Mouse (Mus musculus) intestine, embryonic 16.5 days (tissue): ENCODE results near the gene Tead4. TPM values are rescaled to one million over a fixed set of nuclear protein-coding genes. Genes with fewer than 3 reads are reported as not detected.

Source experiments
- ATAC-seq: fragments of 200-750 bp; cut with Nextera tagmentation; 2 replicates; pipeline ENCODE4 v1.8.0; 2017; ENCODE audit warnings: moderate TSS enrichment, moderate library complexity
- H3K27ac ChIP-seq: fragments of 300-500 bp; sonication (generic); 2 replicates; pipeline ENCODE4 v1.5.1; 2014; ENCODE audit warnings: mild to moderate bottlenecking, low read length
- H3K27me3 ChIP-seq: fragments of 300-500 bp; sonication (generic); replicated peaks from 2 replicates; pipeline ENCODE4 v1.6.1; 2014; ENCODE audit warnings: low read length, control low read depth, mixed read lengths; ENCODE audit not compliant: control insufficient read depth, insufficient read depth
- H3K36me3 ChIP-seq: fragments of 300-500 bp; sonication (generic); 2 replicates; pipeline ENCODE4 v1.6.1; 2014; ENCODE audit warnings: low read length, control low read depth; ENCODE audit not compliant: control insufficient read depth, insufficient read depth
- H3K4me1 ChIP-seq: fragments of 300-500 bp; sonication (generic); 2 replicates; pipeline ENCODE4 v1.6.1; 2014; ENCODE audit warnings: low read length, control low read depth, mixed read lengths; ENCODE audit not compliant: control insufficient read depth, insufficient read depth
- H3K4me2 ChIP-seq: fragments of 300-500 bp; sonication (generic); 2 replicates; pipeline ENCODE4 v1.6.1; 2014; ENCODE audit warnings: low read depth, low read length, control low read depth
- H3K4me3 ChIP-seq: fragments of 300-500 bp; sonication (generic); 2 replicates; pipeline ENCODE4 v1.5.1; 2014; ENCODE audit warnings: mild to moderate bottlenecking, low read length
- H3K9ac ChIP-seq: fragments of 300-500 bp; sonication (generic); 2 replicates; pipeline ENCODE4 v1.6.1; 2014; ENCODE audit warnings: low read depth, low read length
- H3K9me3 ChIP-seq: fragments of 300-500 bp; sonication (generic); 2 replicates; pipeline ENCODE4 v1.6.1; 2016; ENCODE audit warnings: low read length, control low read depth; ENCODE audit not compliant: control insufficient read depth
- WGBS: fragments of 180-500 bp; shearing (Covaris S2); extraction: QIAGEN DNeasy Blood & Tissue Kit; methylation state at CpG from one replicate; pipeline ENCODE4 v1.1.7; 2014; 5-methylcytosine and 5-hydroxymethylcytosine counted together
- polyA plus RNA-seq: library from polyadenylated mRNA; unstranded; fragments of >200 nt; fragmentation: Nextera tagmentation; extraction: Ambion mirVana; gene quantifications from 2 replicates; pipeline ENCODE4 v1.2.1, GENCODE M21; 2015

The Tead4 gene
- polyA plus RNA-seq, 1 experiment from 2014 or later = 2.3 TPM

DNA sequence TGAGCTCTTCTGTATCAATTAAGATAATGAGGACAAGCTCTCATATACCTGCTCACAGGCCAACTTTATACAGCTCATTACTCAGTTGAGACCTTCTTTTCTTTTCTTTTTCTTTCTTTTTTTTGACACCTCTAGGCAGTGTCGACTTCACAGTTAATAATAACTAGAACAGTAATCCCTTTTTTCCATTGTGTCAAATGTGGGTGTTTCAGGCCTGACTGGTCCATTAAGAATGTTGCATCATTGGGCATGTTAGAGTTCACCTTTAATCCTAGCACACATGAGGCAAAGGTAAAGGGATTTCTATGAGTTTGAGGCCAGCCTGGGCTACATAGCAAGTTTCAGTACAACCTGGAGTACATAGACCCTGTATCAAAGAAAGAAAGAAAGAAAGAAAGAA lies 97.1 kb downstream of the Tead4 start:
- no peaks in the 10 kb centered on the region for H3K27me3 ChIP-seq
- H3K27ac ChIP-seq = no peak overlapping the region
- no peaks in the 10 kb centered on the region for H3K4me1 ChIP-seq
- no peak overlapping the region for H3K9ac ChIP-seq
- no peak overlapping the region for H3K4me2 ChIP-seq
- no peak for ATAC-seq
- 82% methylated on average over 1 of the region's 1 CpGs for WGBS
- no peaks in the 10 kb centered on the region for H3K9me3 ChIP-seq
- H3K4me3 ChIP-seq = no peak overlapping the region
- no peaks in the 10 kb centered on the region for H3K36me3 ChIP-seq

DNA sequence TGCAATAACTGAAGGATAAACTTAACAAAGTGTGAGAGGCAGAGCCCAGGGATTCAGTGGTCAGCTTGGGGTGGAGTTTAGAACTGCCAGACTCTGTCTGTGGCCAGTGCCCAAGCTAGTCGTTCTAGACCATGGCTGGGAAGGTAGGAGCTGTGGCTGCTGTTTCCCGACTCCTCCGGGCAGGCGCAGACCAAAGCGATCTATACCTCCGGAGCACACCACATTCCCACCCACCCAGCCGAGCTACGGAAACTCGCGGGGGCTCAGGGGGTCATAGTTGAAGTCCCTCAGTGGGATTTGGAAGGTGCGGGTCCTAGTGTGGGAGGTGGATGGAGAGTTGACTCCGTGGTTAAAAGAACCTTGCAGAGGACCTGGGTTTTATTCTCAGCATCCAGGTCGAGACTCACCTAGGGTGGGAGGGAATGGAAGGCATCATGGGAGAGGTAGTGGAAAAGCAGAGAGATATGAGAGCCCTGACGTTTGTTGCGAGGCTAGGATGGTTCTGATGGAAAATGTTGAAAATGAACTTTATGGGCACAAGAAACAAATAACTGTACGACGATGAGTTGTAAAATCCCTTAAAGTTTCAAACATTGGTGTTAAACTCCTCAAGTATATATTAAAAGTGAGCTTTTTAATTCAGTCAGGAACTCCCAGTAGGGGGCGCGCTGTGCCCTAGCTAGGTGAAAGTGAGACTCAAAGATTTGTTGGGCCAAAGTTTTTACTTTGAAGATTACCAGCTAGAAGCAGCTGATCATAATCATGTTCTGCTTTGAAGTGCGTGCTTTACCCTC lies 99.6 kb downstream of the Tead4 start:
- Histone ChIP-seq H3K27ac (0 out of 2 replicates have a peak overlapping the region, but pooled peaks have one; percentile 11), H3K4me3 (peak overlapping the region; percentile 67), H3K9ac (peak overlapping the region; percentile 67), H3K27me3 (no peaks in the 10 kb centered on the region), H3K4me2 (peak overlapping the region; percentile 99), H3K36me3 (no peaks in the 10 kb centered on the region), H3K9me3 (no peaks in the 10 kb centered on the region), H3K4me1 (no peaks in the 10 kb centered on the region)
- WGBS = 2% methylated on average over 20 of the region's 20 CpGs
- peak; percentile 47; the same call in 1 of the 2 replicates for ATAC-seq

DNA sequence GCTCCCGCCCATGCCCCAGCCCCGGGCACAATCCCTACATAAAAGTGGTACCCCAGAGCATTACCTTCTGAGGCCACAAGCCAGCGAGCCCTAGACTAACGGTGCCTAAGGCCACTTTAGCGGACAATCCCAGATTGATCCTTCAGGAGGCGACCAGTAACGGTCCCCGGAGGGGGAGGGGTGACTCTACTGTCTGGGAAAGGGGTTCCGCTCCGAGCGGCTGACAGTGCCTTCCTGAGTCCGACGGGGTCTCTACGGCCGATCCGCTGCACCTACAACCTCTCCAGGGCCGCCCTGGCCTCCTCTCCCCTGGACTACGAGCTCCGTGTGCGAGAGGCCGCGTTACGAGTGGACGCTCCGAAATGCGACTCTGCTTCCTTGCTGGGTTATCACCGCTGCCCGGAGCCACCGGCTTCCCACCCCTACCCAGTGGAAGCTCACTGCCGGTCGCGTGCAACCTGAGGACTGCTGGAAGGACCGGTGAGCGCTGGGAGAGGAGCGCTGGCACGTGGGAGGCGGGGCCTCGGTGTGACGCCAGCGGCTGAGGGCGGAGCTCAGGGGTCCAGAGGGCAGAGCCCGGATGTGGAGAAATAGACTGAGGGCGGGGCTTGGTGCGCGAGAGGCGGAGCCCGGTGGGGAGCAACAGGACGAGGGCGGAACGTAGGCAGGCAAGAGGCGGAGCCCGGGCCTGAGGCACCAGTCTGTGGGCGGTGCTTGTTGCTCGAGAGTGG lies 100.3 kb downstream of the Tead4 start:
- WGBS = under 1% methylated on average over 54 of the region's 54 CpGs
- H3K27ac ChIP-seq = no peak overlapping the region

DNA sequence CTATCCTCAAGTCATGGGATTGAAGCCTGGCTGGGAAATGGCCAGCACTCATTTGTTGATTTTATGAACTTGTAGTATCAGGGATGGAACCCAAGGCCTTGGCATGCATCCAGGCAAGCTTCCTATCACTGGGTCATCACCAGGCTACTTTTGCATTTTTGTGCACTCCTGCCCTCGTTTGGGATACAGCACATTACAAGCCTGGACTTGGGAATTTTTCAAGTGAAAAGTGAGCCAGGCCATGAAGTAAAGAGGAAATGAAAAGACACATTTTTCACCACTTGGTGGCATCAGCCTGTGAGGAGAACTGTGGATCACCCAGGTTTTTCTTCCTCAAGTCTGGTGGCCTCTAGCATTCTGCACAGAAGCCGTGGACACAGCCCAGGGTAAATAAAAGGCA lies 117.1 kb downstream of the Tead4 start:
- ATAC-seq = no peak

More for the DNA sequence above, 100.3 kb downstream of the Tead4 start:
- peak overlapping the region; percentile 75 for H3K9ac ChIP-seq
- peak overlapping the region; percentile 67 for H3K4me3 ChIP-seq
- H3K4me1 ChIP-seq = no peaks in the 10 kb centered on the region
- H3K9me3 ChIP-seq = no peaks in the 10 kb centered on the region
- peak overlapping the region; percentile 99 for H3K4me2 ChIP-seq
- peak; percentile 98 for ATAC-seq
- no peaks in the 10 kb centered on the region for H3K27me3 ChIP-seq
- no peaks in the 10 kb centered on the region for H3K36me3 ChIP-seq

DNA sequence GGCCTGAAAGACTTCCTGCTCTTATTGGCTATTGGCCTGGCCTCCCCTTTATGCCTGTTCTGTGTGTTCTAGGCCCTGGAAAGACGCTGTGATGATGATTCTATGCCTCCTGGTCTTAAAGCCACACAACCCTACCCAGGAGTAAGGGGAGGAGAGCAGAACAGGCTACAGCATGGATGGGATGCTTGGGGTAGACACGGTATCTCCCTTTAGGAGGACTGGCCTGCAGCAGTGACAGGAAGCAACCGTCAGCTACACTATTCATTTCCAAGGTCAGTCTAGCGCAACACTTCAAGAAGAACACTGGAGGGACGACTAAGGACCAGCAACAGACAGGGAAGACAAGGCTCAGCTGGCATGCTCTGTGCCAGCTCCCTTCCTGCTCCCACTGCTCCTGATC lies 119.4 kb downstream of the Tead4 start:
- Histone ChIP-seq H3K9me3 (no peaks in the 10 kb centered on the region), H3K4me3 (no peak overlapping the region), H3K36me3 (no peaks in the 10 kb centered on the region), H3K4me2 (no peak overlapping the region), H3K27ac (no peak overlapping the region), H3K4me1 (no peaks in the 10 kb centered on the region), H3K27me3 (no peaks in the 10 kb centered on the region), H3K9ac (no peak overlapping the region)
- 58% methylated on average over 5 of the region's 5 CpGs for WGBS
- no peak for ATAC-seq

More for the DNA sequence above, 117.1 kb downstream of the Tead4 start:
- no peak overlapping the region for H3K27ac ChIP-seq
- WGBS = 50% methylated on average over 2 of the region's 2 CpGs
- H3K9ac ChIP-seq = no peak overlapping the region
- no peak overlapping the region for H3K4me2 ChIP-seq
- H3K4me1 ChIP-seq = no peaks in the 10 kb centered on the region
- H3K4me3 ChIP-seq = no peak overlapping the region
- H3K27me3 ChIP-seq = no peaks in the 10 kb centered on the region
- no peaks in the 10 kb centered on the region for H3K9me3 ChIP-seq
- no peaks in the 10 kb centered on the region for H3K36me3 ChIP-seq

DNA sequence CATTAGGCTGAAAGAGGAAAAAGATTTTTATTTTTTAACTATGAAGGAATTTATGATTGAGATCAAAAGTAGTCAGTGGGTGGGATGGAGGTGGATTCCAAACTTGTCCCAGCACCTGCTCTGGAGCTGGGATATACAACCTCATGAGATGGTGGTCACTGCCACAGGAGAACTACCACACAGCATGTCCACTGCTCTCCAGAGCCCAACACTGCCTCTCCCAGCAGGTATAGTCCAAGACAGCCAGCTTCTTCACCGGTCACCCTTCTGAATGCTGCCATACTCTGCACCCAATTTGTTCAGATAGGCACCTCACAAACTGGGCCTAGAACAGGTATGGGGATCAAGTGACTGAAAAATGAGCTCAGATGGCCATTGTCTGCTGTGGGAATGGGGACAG lies 121.0 kb downstream of the Tead4 start:
- no peak for ATAC-seq
- no peak overlapping the region for H3K4me3 ChIP-seq
- no peaks in the 10 kb centered on the region for H3K9me3 ChIP-seq
- no peaks in the 10 kb centered on the region for H3K4me1 ChIP-seq
- no peak overlapping the region for H3K27ac ChIP-seq
- H3K9ac ChIP-seq = no peak overlapping the region
- H3K36me3 ChIP-seq = no peaks in the 10 kb centered on the region
- 100% methylated on average over 1 of the region's 1 CpGs for WGBS
- no peak overlapping the region for H3K4me2 ChIP-seq
- H3K27me3 ChIP-seq = no peaks in the 10 kb centered on the region

DNA sequence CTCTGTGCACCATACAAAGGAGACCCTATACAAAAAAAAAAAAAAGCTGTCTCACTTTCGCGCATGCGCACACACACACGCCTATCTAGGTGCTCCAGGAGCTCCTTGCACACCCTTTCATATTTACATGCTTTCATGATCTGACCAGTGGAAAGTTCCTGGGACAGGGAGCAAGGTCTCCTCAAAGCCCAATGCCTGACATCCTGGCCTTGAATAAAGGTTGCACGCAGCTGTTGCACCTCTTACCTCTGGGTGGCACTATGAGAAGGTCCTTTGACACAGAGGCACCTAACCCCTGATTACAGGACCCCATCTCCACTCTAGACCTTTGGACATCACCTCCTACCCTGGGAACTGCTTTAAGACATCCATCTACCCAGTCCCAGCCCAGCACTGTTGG lies 121.4 kb downstream of the Tead4 start:
- H3K9ac ChIP-seq = no peak overlapping the region
- no peak overlapping the region for H3K4me2 ChIP-seq
- H3K4me1 ChIP-seq = no peaks in the 10 kb centered on the region
- H3K4me3 ChIP-seq = no peak overlapping the region
- no peaks in the 10 kb centered on the region for H3K36me3 ChIP-seq
- H3K27me3 ChIP-seq = no peaks in the 10 kb centered on the region
- ATAC-seq = no peak
- no peak overlapping the region for H3K27ac ChIP-seq
- 68% methylated on average over 5 of the region's 5 CpGs for WGBS
- H3K9me3 ChIP-seq = no peaks in the 10 kb centered on the region

DNA sequence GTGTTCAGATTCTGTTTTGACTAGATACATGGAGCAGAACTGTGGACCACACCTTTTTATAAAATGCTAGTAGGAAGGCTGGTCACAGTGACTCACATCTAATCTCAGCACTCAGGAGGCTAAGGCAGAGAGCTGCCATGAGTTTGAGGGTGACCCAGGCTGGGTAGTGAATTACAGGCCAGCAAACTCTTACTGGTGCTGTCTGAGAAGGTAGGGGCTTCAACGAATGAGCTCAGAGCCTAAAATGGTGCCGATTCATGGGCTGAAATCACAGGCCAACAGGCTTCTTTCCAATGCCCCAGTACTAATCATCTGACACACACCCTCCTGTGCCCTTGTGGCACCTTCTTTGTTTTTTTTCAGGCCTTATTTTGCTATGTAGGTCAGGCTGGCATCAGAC lies 121.9 kb downstream of the Tead4 start:
- WGBS = 91% methylated on average over 2 of the region's 2 CpGs
- Histone ChIP-seq H3K27me3 (no peaks in the 10 kb centered on the region), H3K9ac (no peak overlapping the region), H3K4me1 (no peaks in the 10 kb centered on the region), H3K36me3 (no peaks in the 10 kb centered on the region), H3K9me3 (no peaks in the 10 kb centered on the region), H3K4me3 (no peak overlapping the region), H3K27ac (no peak overlapping the region), H3K4me2 (no peak overlapping the region)
- ATAC-seq = no peak
